Mouse (Mus musculus): ENCODE measurements around the gene Rbfox3. TPM values are rescaled to one million over a fixed set of nuclear protein-coding genes. Genes with fewer than 3 reads are reported as not detected.
A peak's percentile ranks its signal among the peaks of the same experiment; 100 is the strongest.

The Rbfox3 gene
- polyA plus RNA-seq, 1 experiment from 2014 or later = 1.2 TPM

- WGBS = 64% methylated on average over 10 of the region's 10 CpGs
- H3K36me3 ChIP-seq (ENCODE audit: control insufficient read depth, insufficient read depth) = no peaks in the 10 kb centered on the region
- no peak overlapping the region for H3K27ac ChIP-seq (ENCODE audit: low read depth, low read length)
These were observed 162.8 kb downstream of the Rbfox3 start for GRCm38 (mm10) chr11:118748622-118749021.

GRCm38 (mm10) chr11:118745279-118745678, 166.1 kb downstream of the Rbfox3 start:
- TF ChIP-seq CTCF (IDR thresholded peaks at IDR 0.05; ENCODE audit: low read depth) = no peak
- H3K27me3 ChIP-seq (replicated peaks; ENCODE audit: control insufficient read depth, insufficient read depth, low read length) = peaks cover 11% of the 10 kb centered on the region
- H3K4me1 ChIP-seq (replicated peaks; ENCODE audit: control insufficient read depth, insufficient read depth, low read length) = 0 out of 2 replicates have a peak, but pooled peaks cover 4% of the 10 kb centered on the region
- H3K36me3 ChIP-seq (ENCODE audit: control insufficient read depth, insufficient read depth) = no peaks in the 10 kb centered on the region
- ATAC-seq = peak; percentile 10; the same call in 1 of the 2 replicates
- H3K9me3 ChIP-seq (ENCODE audit: control insufficient read depth) = no peaks in the 10 kb centered on the region
- H3K27ac ChIP-seq (ENCODE audit: low read depth, low read length) = no peak overlapping the region
- no peak overlapping the region for H3K4me2 ChIP-seq (replicated peaks; ENCODE audit: low read depth)
- H3K4me3 ChIP-seq (ENCODE audit: low read depth, low read length) = no peak overlapping the region
- H3K9ac ChIP-seq (ENCODE audit: low read depth, low read length) = no peak overlapping the region

More at GRCm38 (mm10) chr11:118748622-118749021, 162.8 kb downstream of the Rbfox3 start:
- Histone ChIP-seq H3K9ac (ENCODE audit: low read depth, low read length) (no peak overlapping the region), H3K4me2 (replicated peaks; ENCODE audit: low read depth) (no peak overlapping the region), H3K4me3 (ENCODE audit: low read depth, low read length) (no peak overlapping the region), H3K9me3 (ENCODE audit: control insufficient read depth) (no peaks in the 10 kb centered on the region), H3K4me1 (replicated peaks; ENCODE audit: control insufficient read depth, insufficient read depth, low read length) (0 out of 2 replicates have a peak, but pooled peaks cover 4% of the 10 kb centered on the region), H3K27me3 (replicated peaks; ENCODE audit: control insufficient read depth, insufficient read depth, low read length) (peaks cover 7% of the 10 kb centered on the region)
- ATAC-seq = peak; percentile 58
- no peak for TF ChIP-seq CTCF (IDR thresholded peaks at IDR 0.05; ENCODE audit: low read depth)

- H3K27ac ChIP-seq (ENCODE audit: low read depth, low read length) = no peak overlapping the region
- no peak overlapping the region for H3K9ac ChIP-seq (ENCODE audit: low read depth, low read length)
- peak overlapping the region; percentile 20 for H3K4me3 ChIP-seq (ENCODE audit: low read depth, low read length)
- TF ChIP-seq CTCF (IDR thresholded peaks at IDR 0.05; ENCODE audit: low read depth) = no peak
- H3K9me3 ChIP-seq (ENCODE audit: control insufficient read depth) = no peaks in the 10 kb centered on the region
- H3K27me3 ChIP-seq (replicated peaks; ENCODE audit: control insufficient read depth, insufficient read depth, low read length) = peaks cover 11% of the 10 kb centered on the region
- 0 out of 2 replicates have a peak, but pooled peaks cover 4% of the 10 kb centered on the region for H3K4me1 ChIP-seq (replicated peaks; ENCODE audit: control insufficient read depth, insufficient read depth, low read length)
- peak; percentile 45; the same call in 1 of the 2 replicates for ATAC-seq
- WGBS = 2% methylated on average over 15 of the region's 15 CpGs
- H3K4me2 ChIP-seq (replicated peaks; ENCODE audit: low read depth) = peak overlapping the region; percentile 58
- H3K36me3 ChIP-seq (ENCODE audit: control insufficient read depth, insufficient read depth) = no peaks in the 10 kb centered on the region
These were observed 166.6 kb downstream of the Rbfox3 start for GRCm38 (mm10) chr11:118744782-118745181.

- Histone ChIP-seq H3K4me1 (replicated peaks; ENCODE audit: control insufficient read depth, insufficient read depth, low read length) (0 out of 2 replicates have a peak, but pooled peaks cover 4% of the 10 kb centered on the region), H3K4me2 (replicated peaks; ENCODE audit: low read depth) (no peak overlapping the region), H3K4me3 (ENCODE audit: low read depth, low read length) (no peak overlapping the region), H3K9ac (ENCODE audit: low read depth, low read length) (no peak overlapping the region), H3K9me3 (ENCODE audit: control insufficient read depth) (no peaks in the 10 kb centered on the region), H3K36me3 (ENCODE audit: control insufficient read depth, insufficient read depth) (no peaks in the 10 kb centered on the region), H3K27me3 (replicated peaks; ENCODE audit: control insufficient read depth, insufficient read depth, low read length) (peaks cover 11% of the 10 kb centered on the region), H3K27ac (ENCODE audit: low read depth, low read length) (no peak overlapping the region)
- WGBS = 7% methylated on average over 3 of the region's 3 CpGs
- ATAC-seq = no peak
- TF ChIP-seq CTCF (IDR thresholded peaks at IDR 0.05; ENCODE audit: low read depth) = peak; percentile 82
These were observed 168.6 kb downstream of the Rbfox3 start for GRCm38 (mm10) chr11:118742762-118743161.

- Histone ChIP-seq H3K36me3 (ENCODE audit: control insufficient read depth, insufficient read depth) (no peaks in the 10 kb centered on the region), H3K27ac (ENCODE audit: low read depth, low read length) (no peak overlapping the region), H3K9me3 (ENCODE audit: control insufficient read depth) (no peaks in the 10 kb centered on the region), H3K4me3 (ENCODE audit: low read depth, low read length) (no peak overlapping the region), H3K27me3 (replicated peaks; ENCODE audit: control insufficient read depth, insufficient read depth, low read length) (peaks cover 11% of the 10 kb centered on the region), H3K4me2 (replicated peaks; ENCODE audit: low read depth) (no peak overlapping the region), H3K4me1 (replicated peaks; ENCODE audit: control insufficient read depth, insufficient read depth, low read length) (0 out of 2 replicates have a peak, but pooled peaks cover 4% of the 10 kb centered on the region), H3K9ac (ENCODE audit: low read depth, low read length) (no peak overlapping the region)
- 38% methylated on average over 6 of the region's 6 CpGs for WGBS
- ATAC-seq = no peak
- peak; percentile 51 for TF ChIP-seq CTCF (IDR thresholded peaks at IDR 0.05; ENCODE audit: low read depth)
These were observed 170.1 kb downstream of the Rbfox3 start for GRCm38 (mm10) chr11:118741262-118741661.

- ATAC-seq = no peak
- 16% methylated on average over 6 of the region's 6 CpGs for WGBS
- Histone ChIP-seq H3K27me3 (replicated peaks; ENCODE audit: control insufficient read depth, insufficient read depth, low read length) (peaks cover 5% of the 10 kb centered on the region), H3K4me2 (replicated peaks; ENCODE audit: low read depth) (no peak overlapping the region), H3K4me1 (replicated peaks; ENCODE audit: control insufficient read depth, insufficient read depth, low read length) (0 out of 2 replicates have a peak, but pooled peaks cover 2% of the 10 kb centered on the region), H3K9me3 (ENCODE audit: control insufficient read depth) (no peaks in the 10 kb centered on the region), H3K36me3 (ENCODE audit: control insufficient read depth, insufficient read depth) (no peaks in the 10 kb centered on the region), H3K4me3 (ENCODE audit: low read depth, low read length) (no peak overlapping the region), H3K27ac (ENCODE audit: low read depth, low read length) (no peak overlapping the region), H3K9ac (ENCODE audit: low read depth, low read length) (no peak overlapping the region)
- TF ChIP-seq CTCF (IDR thresholded peaks at IDR 0.05; ENCODE audit: low read depth) = peak; percentile 93
These were observed 171.4 kb downstream of the Rbfox3 start for GRCm38 (mm10) chr11:118740001-118740400.

Data from intestine, postnatal 0 days (tissue).